Mouse (Mus musculus) forebrain, embryonic 13.5 days (tissue): ENCODE data around the gene Gm20695. TPM values are rescaled to one million over a fixed set of nuclear protein-coding genes. Genes with fewer than 3 reads are reported as not detected.

Source experiments
- ATAC-seq: fragments of 200-750 bp; cut with Nextera tagmentation; 2 replicates; pipeline ENCODE4 v1.8.0; 2017
- H3K27ac ChIP-seq: fragments of 300-500 bp; sonication (generic); 2 replicates; pipeline ENCODE4 v1.5.1; 2015; ENCODE audit warnings: inconsistent platforms, mild to moderate bottlenecking, moderate library complexity
- H3K27me3 ChIP-seq: fragments of 300-500 bp; sonication (generic); 2 replicates; pipeline ENCODE4 v1.6.1; 2015; ENCODE audit warnings: mild to moderate bottlenecking, inconsistent platforms
- H3K36me3 ChIP-seq: fragments of 300-500 bp; sonication (generic); 2 replicates; pipeline ENCODE4 v1.6.1; 2015; ENCODE audit warnings: mild to moderate bottlenecking, inconsistent platforms; ENCODE audit not compliant: poor library complexity, severe bottlenecking
- H3K4me1 ChIP-seq: fragments of 300-500 bp; sonication (generic); 2 replicates; pipeline ENCODE4 v1.6.1; 2015; ENCODE audit warnings: inconsistent platforms
- H3K4me2 ChIP-seq: fragments of 300-500 bp; sonication (generic); 2 replicates; pipeline ENCODE4 v1.6.1; 2015; ENCODE audit warnings: inconsistent platforms, mild to moderate bottlenecking, moderate library complexity
- H3K4me3 ChIP-seq: fragments of 300-500 bp; sonication (generic); 2 replicates; pipeline ENCODE4 v1.5.1; 2015; ENCODE audit warnings: mild to moderate bottlenecking, inconsistent platforms
- H3K9ac ChIP-seq: fragments of 300-500 bp; sonication (generic); 2 replicates; pipeline ENCODE4 v1.6.1; 2015; ENCODE audit warnings: mild to moderate bottlenecking, inconsistent platforms
- H3K9me3 ChIP-seq: fragments of 300-500 bp; sonication (generic); replicated peaks from 2 replicates; pipeline ENCODE4 v1.6.1; 2016; ENCODE audit warnings: inconsistent platforms
- WGBS: fragments of 180-500 bp; shearing (Covaris S2); methylation state at CpG from one replicate; pipeline ENCODE4 v1.1.7; 2015; 5-methylcytosine and 5-hydroxymethylcytosine counted together
- polyA plus RNA-seq: library from polyadenylated mRNA; unstranded; fragments of >200 nt; fragmentation: Nextera tagmentation; extraction: Ambion mirVana; gene quantifications from 2 replicates; pipeline ENCODE4 v1.2.1, GENCODE M21; 2015

The Gm20695 gene
- polyA plus RNA-seq, 1 experiment from 2014 or later = 5.7 TPM

DNA sequence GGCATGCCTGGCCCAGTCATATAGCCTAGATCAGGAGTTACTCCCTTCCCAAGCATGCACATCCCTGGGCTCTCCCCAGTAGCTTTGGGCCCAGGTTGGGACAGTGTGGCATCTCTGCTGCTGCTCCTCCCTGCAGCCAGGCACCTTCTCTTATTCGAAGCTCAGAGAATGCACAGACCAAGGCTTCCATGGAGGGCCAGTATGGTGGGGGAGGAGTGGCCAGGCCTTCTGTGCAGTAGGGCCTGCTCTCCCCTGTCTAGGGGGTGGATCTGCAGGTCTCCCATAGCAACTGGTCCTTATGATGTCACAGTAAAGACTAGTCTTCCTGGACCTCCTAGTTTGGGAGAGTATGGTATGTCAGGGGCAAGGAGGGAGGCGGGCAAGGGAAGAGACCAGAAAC is 23.0 kb downstream of the Gm20695 start:
- Histone ChIP-seq H3K27ac (no peak overlapping the region), H3K27me3 (no peaks in the 10 kb centered on the region), H3K36me3 (peaks cover 43% of the 10 kb centered on the region), H3K9ac (no peak overlapping the region), H3K4me3 (no peak overlapping the region), H3K9me3 (no peaks in the 10 kb centered on the region), H3K4me2 (peak overlapping the region; percentile 80; the same call in 1 of the 2 replicates), H3K4me1 (peaks cover 14% of the 10 kb centered on the region)
- ATAC-seq = no peak
- WGBS = 81% methylated on average over 2 of the region's 2 CpGs

DNA sequence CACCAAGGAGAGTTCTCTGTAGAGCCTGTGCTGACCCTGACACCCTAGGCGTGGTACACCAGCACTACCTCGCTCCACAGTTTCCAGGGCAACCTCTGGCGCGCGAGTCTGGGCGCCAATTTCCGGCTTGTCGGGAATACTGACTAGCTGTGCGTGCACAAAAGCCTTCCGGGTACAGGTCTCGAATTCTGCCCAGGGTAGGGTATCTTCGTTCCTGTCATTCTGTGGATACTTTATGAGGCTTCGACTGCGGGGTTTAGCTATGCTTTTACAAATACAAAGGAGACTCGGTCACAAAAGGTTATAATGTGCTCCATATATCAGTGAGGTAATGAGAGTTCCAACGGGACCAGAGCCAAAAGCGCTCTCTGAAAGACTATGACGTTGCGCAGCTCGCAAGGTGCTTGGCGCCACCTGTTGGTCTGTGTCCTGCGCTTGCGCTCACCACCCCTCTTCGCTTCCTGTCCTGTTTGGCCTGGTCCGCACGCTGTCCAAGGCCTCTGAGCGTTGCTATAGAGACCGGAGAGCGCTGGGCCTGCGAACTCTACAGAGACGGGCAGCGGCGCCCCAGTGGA is 24.2 kb downstream of the Gm20695 start, which contains the start of the genes 1700037C18Rik and Cluap1:
Gene 1700037C18Rik (minus strand): TSS at position 153 of the 575 bp plus-strand sequence.
Gene Cluap1 (plus strand): TSS at position 265 of the 575 bp plus-strand sequence.
- Histone ChIP-seq H3K4me1 (peaks cover 14% of the 10 kb centered on the region), H3K27ac (peak within 1 kb of the TSS; percentile 65), H3K27me3 (no peaks in the 10 kb centered on the region), H3K4me3 (peak within 1 kb of the TSS; percentile 58), H3K36me3 (peaks cover 44% of the 10 kb centered on the region), H3K4me2 (peak within 1 kb of the TSS; percentile 80), H3K9me3 (no peaks in the 10 kb centered on the region), H3K9ac (peak within 1 kb of the TSS; percentile 75)
- ATAC-seq = peak; percentile 97
- under 1% methylated on average over 33 of the region's 33 CpGs for WGBS

DNA sequence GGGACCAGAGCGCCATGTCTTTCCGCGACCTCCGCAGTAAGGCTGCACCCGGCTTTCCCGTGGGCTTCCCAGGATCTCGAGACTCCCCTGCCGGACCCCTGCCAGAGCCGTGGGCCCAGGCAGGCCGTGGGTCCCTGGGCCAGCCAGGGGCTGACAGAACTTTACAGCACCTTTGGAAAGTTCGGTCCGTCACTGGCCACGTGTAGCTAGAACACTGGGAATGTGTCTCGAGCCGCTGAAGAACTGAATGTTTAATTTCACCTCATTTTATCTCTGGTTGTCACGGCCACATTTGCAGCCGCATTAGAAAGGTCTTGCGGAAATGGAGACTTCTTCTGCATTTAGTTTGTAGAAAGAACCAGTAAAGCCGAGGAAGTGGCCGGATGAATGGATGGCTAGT is 24.7 kb downstream of the Gm20695 start:
- H3K4me1 ChIP-seq = peaks cover 14% of the 10 kb centered on the region
- peak overlapping the region; percentile 65; the same call in 1 of the 2 replicates for H3K27ac ChIP-seq
- no peaks in the 10 kb centered on the region for H3K27me3 ChIP-seq
- peak overlapping the region; percentile 58 for H3K4me3 ChIP-seq
- 11% methylated on average over 20 of the region's 20 CpGs for WGBS
- no peaks in the 10 kb centered on the region for H3K9me3 ChIP-seq
- H3K9ac ChIP-seq = peak overlapping the region; percentile 75
- no peak for ATAC-seq
- H3K36me3 ChIP-seq = peaks cover 43% of the 10 kb centered on the region
- peak overlapping the region; percentile 80 for H3K4me2 ChIP-seq

DNA sequence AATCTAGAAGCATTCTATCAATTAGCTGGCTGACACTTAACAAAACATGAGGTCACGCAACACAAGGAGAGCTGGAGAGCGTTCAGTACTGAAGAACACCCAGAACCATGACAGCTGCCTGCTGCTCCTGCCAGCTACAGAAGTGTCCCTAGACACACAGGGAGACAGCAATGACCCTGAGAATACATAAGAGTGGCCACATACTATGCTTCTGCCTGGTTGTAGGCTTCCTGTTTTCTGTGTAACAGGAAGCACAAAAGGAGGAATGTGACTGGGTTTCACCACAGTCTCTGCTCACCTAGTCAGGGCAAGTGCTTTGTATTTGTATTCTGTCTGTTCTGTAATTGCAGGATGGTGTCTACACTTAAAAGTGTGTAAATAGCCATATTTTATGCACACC is 36.3 kb downstream of the Gm20695 start:
- ATAC-seq = no peak
- H3K36me3 ChIP-seq = peaks cover 77% of the 10 kb centered on the region
- no peaks in the 10 kb centered on the region for H3K27me3 ChIP-seq
- H3K27ac ChIP-seq = no peak overlapping the region
- H3K4me3 ChIP-seq = no peak overlapping the region
- H3K4me1 ChIP-seq = no peaks in the 10 kb centered on the region
- H3K9ac ChIP-seq = no peak overlapping the region
- H3K9me3 ChIP-seq = no peaks in the 10 kb centered on the region
- no peak overlapping the region for H3K4me2 ChIP-seq
- 92% methylated on average over 2 of the region's 2 CpGs for WGBS

DNA sequence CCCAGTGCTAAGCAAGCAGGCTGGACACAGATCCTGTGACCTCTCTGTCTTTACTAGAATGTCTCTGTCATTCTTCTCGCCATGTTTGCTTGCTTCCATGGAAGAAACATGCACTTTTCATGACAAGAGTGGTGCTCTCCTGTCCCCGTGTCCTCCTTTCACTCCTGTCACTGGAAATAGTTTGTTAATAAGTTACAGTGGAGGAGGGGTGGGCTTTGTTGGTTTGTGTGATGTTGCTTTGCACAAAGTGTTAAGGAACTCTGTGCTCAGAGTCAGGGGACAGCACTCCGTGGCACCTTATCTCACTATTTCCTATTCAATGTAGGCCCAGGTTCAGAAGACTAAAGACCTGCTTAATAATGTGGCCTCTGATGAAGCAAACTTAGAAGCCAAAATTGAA is 39.1 kb downstream of the Gm20695 start:
- Histone ChIP-seq H3K4me2 (no peak overlapping the region), H3K27me3 (no peaks in the 10 kb centered on the region), H3K9me3 (no peaks in the 10 kb centered on the region), H3K4me1 (no peaks in the 10 kb centered on the region), H3K36me3 (peaks cover 79% of the 10 kb centered on the region), H3K27ac (no peak overlapping the region), H3K4me3 (no peak overlapping the region), H3K9ac (no peak overlapping the region)
- no peak for ATAC-seq
- 90% methylated on average over 3 of the region's 3 CpGs for WGBS

DNA sequence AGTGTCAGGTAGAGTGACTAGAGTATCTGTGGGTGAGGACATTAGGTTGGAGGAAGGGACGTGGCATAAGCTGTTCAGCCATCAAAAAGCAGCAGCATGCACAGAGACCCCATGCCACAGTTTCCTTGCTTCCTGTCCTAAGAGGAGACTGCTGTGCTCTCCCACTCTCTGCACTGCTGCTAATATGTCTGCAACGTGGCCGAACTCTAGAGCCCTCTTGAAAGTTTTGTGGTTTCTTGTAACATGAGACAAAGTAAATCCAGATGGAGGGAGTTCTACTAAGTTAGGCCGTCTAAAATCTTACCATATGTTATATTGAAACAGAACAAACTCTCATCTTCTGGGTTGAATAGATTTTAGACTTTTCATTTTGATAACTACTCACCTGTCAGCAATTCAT is 39.5 kb downstream of the Gm20695 start:
- H3K4me1 ChIP-seq = no peaks in the 10 kb centered on the region
- peaks cover 82% of the 10 kb centered on the region for H3K36me3 ChIP-seq
- H3K9ac ChIP-seq = no peak overlapping the region
- no peak for ATAC-seq
- no peak overlapping the region for H3K4me2 ChIP-seq
- H3K27ac ChIP-seq = no peak overlapping the region
- H3K4me3 ChIP-seq = no peak overlapping the region
- no peaks in the 10 kb centered on the region for H3K27me3 ChIP-seq
- 92% methylated on average over 4 of the region's 4 CpGs for WGBS
- H3K9me3 ChIP-seq = no peaks in the 10 kb centered on the region

DNA sequence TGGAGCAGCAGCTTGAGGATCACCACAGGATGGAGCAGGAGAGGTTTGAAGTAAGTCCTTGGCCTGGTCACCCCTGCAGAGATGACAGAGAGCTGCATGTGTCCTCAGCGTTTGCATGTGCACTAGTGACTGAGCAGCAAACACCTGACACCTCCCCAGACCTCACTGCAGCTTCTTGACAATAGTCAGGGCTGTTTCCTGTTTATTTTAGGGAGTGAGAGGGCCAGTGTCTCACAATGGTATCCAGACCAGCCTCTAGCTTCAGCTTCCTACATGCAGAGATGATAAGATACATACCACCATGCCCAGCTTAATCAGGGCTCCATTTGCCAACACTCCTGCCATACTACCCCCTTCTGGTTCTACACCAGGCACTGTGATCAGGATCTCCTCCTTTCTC is 44.1 kb downstream of the Gm20695 start:
- Histone ChIP-seq H3K4me2 (no peak overlapping the region), H3K9ac (no peak overlapping the region), H3K27me3 (no peaks in the 10 kb centered on the region), H3K4me3 (no peak overlapping the region), H3K27ac (no peak overlapping the region), H3K9me3 (no peaks in the 10 kb centered on the region), H3K4me1 (no peaks in the 10 kb centered on the region), H3K36me3 (peaks cover 79% of the 10 kb centered on the region)
- ATAC-seq = no peak
- 89% methylated on average over 1 of the region's 1 CpGs for WGBS

DNA sequence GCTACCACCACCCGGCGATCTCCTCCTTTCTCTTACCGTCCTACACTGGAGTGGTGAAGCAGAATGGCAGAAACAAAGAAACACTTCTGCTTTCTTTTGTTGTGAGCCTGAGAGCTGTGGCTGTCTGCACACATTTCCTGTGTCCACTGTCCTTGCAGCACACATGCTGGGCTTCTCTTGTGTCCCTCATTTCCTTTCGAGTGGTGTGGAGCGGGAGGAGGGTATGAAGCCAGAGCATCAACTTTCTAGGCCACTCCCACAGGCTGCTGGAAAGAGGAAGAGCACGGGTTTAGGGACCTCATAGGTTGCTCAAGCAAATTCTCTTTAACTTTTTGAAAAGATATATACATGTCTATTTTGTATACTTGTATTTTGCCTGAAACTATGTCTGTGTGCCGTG is 44.7 kb downstream of the Gm20695 start:
- no peak overlapping the region for H3K27ac ChIP-seq
- peaks cover 79% of the 10 kb centered on the region for H3K36me3 ChIP-seq
- whole genome bisulfite sequencing = 74% methylated on average over 7 of the region's 7 CpGs
- H3K27me3 ChIP-seq = no peaks in the 10 kb centered on the region
- H3K4me1 ChIP-seq = no peaks in the 10 kb centered on the region
- no peaks in the 10 kb centered on the region for H3K9me3 ChIP-seq
- no peak overlapping the region for H3K4me3 ChIP-seq
- no peak overlapping the region for H3K9ac ChIP-seq
- no peak for ATAC-seq
- H3K4me2 ChIP-seq = no peak overlapping the region

DNA sequence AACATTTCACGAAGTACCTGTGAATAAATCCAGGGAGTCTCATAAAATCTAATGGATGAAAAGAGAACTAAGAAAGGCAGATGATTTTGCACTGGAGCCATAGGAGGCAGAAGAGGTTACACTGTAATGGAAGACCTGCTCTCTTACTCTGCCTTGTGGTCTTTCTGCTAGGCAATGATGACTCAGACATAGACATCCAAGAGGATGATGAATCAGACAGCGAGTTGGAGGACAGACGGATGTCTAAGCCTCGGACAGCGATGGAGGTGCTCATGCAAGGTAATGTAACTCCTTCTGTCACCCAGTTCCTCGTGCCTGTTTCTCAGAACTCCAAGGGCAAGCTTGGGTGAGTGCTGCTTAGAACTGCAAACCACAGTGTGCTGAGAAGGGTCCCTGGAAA is 49.1 kb downstream of the Gm20695 start:
- H3K4me1 ChIP-seq = no peaks in the 10 kb centered on the region
- H3K9ac ChIP-seq = no peak overlapping the region
- no peaks in the 10 kb centered on the region for H3K27me3 ChIP-seq
- H3K27ac ChIP-seq = no peak overlapping the region
- peaks cover 85% of the 10 kb centered on the region for H3K36me3 ChIP-seq
- 91% methylated on average over 6 of the region's 6 CpGs for WGBS
- no peak overlapping the region for H3K4me2 ChIP-seq
- H3K4me3 ChIP-seq = no peak overlapping the region
- no peak for ATAC-seq
- H3K9me3 ChIP-seq = no peaks in the 10 kb centered on the region

DNA sequence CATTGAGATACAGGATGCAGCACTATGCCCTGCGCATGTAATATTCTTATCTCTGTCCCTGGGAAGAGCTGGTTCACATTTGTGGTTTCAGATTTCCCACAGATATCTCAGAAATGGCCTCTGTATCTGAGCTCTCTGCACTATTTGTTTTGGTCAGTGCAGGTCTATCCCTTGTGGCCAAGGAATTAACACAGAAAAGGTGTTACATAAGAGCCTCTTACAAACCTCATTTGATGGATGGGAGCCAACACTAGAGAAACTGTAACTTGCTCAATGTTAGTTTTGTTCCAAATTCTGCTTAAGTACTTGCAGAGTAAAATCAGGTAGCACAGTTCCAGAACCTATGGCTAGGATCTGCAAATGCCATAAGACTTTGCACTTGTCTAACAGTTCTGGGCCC is 49.6 kb downstream of the Gm20695 start:
- H3K9ac ChIP-seq = no peak overlapping the region
- no peak for ATAC-seq
- H3K4me1 ChIP-seq = no peaks in the 10 kb centered on the region
- no peaks in the 10 kb centered on the region for H3K27me3 ChIP-seq
- H3K36me3 ChIP-seq = peaks cover 86% of the 10 kb centered on the region
- H3K4me2 ChIP-seq = no peak overlapping the region
- no peaks in the 10 kb centered on the region for H3K9me3 ChIP-seq
- no peak overlapping the region for H3K27ac ChIP-seq
- H3K4me3 ChIP-seq = no peak overlapping the region
- 95% methylated on average over 1 of the region's 1 CpGs for WGBS

DNA sequence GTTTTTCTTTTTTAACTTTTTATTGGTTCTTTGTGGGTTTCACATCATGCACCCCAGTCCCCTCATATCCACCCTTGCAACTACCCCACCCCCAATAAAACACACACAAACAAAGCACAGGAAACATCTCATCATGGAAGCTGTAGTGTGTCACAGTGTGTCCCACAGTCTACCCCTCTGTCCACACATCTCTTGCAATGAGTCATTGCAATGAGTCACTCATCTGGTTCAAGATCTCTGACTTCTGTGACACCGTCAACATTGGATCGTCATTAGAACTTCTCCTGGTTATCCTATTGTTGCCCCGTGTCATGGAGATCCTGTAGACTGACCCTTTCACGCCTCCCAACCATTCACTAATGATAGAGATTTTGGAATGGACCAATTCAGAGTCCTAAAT is 50.3 kb downstream of the Gm20695 start:
- Histone ChIP-seq H3K4me2 (no peak overlapping the region), H3K27ac (no peak overlapping the region), H3K9me3 (no peaks in the 10 kb centered on the region), H3K4me1 (no peaks in the 10 kb centered on the region), H3K27me3 (no peaks in the 10 kb centered on the region), H3K9ac (no peak overlapping the region), H3K4me3 (no peak overlapping the region), H3K36me3 (peaks cover 84% of the 10 kb centered on the region)
- WGBS = 90% methylated on average over 4 of the region's 4 CpGs
- no peak for ATAC-seq

DNA sequence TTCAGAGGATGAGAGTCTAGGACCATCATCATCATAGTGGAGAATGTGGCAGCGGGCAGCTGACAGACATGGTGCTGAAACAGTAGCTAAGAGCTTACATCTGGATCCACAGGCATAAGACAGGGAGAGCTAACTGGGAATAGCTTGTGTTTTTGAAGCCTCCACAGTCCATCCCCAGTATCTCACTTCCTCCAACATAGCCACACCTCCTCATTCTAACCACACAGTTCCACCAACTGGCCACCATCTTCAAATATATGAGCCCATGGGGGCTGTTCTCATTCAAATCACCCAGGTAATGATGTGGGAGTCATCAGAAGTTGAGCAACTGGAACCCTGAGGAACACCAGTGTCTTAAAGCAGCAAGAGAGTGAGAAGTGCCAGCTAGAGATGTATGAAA is 66.7 kb downstream of the Gm20695 start:
- ATAC-seq = no peak
- no peak overlapping the region for H3K4me2 ChIP-seq
- H3K4me3 ChIP-seq = no peak overlapping the region
- no peaks in the 10 kb centered on the region for H3K27me3 ChIP-seq
- H3K27ac ChIP-seq = no peak overlapping the region
- H3K4me1 ChIP-seq = no peaks in the 10 kb centered on the region
- H3K9me3 ChIP-seq = no peaks in the 10 kb centered on the region
- 82% methylated on average over 1 of the region's 1 CpGs for WGBS
- H3K36me3 ChIP-seq = no peaks in the 10 kb centered on the region
- no peak overlapping the region for H3K9ac ChIP-seq

DNA sequence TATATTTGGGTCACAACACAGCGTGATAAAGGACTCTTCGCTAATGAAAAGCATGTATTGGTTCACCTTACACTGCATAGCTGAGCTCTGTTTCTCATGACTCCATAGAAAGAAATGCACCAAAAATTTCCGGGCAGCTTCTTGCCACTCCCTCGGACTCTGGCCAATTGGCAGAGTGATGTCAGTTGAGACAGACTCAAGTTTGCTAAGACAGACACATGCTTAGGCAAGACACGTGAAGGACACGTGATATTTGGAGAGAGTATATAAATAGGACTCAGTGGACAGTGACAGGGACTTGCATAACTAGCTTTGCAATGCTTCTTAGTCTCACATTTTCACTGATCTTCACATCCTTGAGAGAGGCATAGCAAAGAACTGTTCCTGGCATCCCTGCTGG is 71.9 kb downstream of the Gm20695 start:
- H3K9ac ChIP-seq = no peak overlapping the region
- H3K9me3 ChIP-seq = no peaks in the 10 kb centered on the region
- H3K4me2 ChIP-seq = no peak overlapping the region
- no peaks in the 10 kb centered on the region for H3K27me3 ChIP-seq
- no peak overlapping the region for H3K27ac ChIP-seq
- ATAC-seq = no peak
- H3K36me3 ChIP-seq = no peaks in the 10 kb centered on the region
- 91% methylated on average over 6 of the region's 6 CpGs for WGBS
- no peak overlapping the region for H3K4me3 ChIP-seq
- H3K4me1 ChIP-seq = no peaks in the 10 kb centered on the region
